Mouse (Mus musculus) heart, postnatal 10 days (tissue): Measurements from ENCODE around the gene Lamtor1. TPM values are rescaled to one million over a fixed set of nuclear protein-coding genes. Genes with fewer than 3 reads are reported as not detected.
"Not testable (repeated sequence)": the region's sequence is repeated elsewhere in the genome, so short reads cannot be mapped to it uniquely, and the experiment has no call there.

Experiments used
- DNase-seq, 2 experiments: peaks; one replicate each; pipeline ENCODE4 v3.0.0; 2021
- intact Hi-C: fragments of 180-260 bp; cut with DNase I; formaldehyde crosslinking; loops from one replicate; pipeline ENCODE4 v1.15.1; 2025
- total RNA-seq, 2 experiments: library from RNA; stranded (reverse); gene quantifications; 2 replicates each; pipeline ENCODE4 v1.2.3; 2021

Lamtor1 gene
- total RNA-seq, 2 experiments from 2014 or later, result 99.8 to 107 TPM

GRCm38 (mm10) chr7:101896104-101897066, 9.3 kb upstream of the Lamtor1 start:
- peak; percentile 98 for DNase-seq
- intact Hi-C loops, result loop anchor here (5.0 kb wide), 1 partner anchor 219 kb away; no protein-coding TSS in a partner anchor

GRCm38 (mm10) chr7:101900331-101901097, 5.2 kb upstream of the Lamtor1 start:
- DNase-seq, result no peak
- intact Hi-C loops, result no loop called here

- DNase-seq, result no peak
- intact Hi-C loops, result no loop called here
Measured at GRCm38 (mm10) chr7:101901969-101902368, 3.7 kb upstream of the Lamtor1 start.

- DNase-seq, result no peak
- intact Hi-C loops, result no loop called here
Measured at GRCm38 (mm10) chr7:101902846-101903245, 2.9 kb upstream of the Lamtor1 start.

GRCm38 (mm10) chr7:101906287-101906681, 580 bp downstream of the Lamtor1 start, which contains the start of gene Tomt:
TSS of gene Tomt (minus strand) at chr7:101906359.
- intact Hi-C loops, result loop anchor here (2.0 to 5.0 kb wide), 2 partner anchors 27 to 66 kb away; partner anchors contain the start of gene Lrrc51
- no peak for DNase-seq

- peak in 1 of 2 experiments; percentile 34 for DNase-seq
- intact Hi-C loops, result loop anchor here (2.0 to 5.0 kb wide), 2 partner anchors 26 to 66 kb away; partner anchors contain the start of gene Lrrc51
Measured at GRCm38 (mm10) chr7:101906696-101907095, 992 bp downstream of the Lamtor1 start.

GRCm38 (mm10) chr7:101908367-101908766, 2.7 kb downstream of the Lamtor1 start:
- intact Hi-C loops, result loop anchor here (5.0 kb wide), 1 partner anchor 64 kb away; no protein-coding TSS in a partner anchor
- DNase-seq, result peak; percentile 38 to 39

- intact Hi-C loops, result no loop called here
- DNase-seq, result no peak
Measured at GRCm38 (mm10) chr7:101910138-101910537, 4.4 kb downstream of the Lamtor1 start.

- intact Hi-C loops, result no loop called here
Measured at GRCm38 (mm10) chr7:101911982-101912381, 6.3 kb downstream of the Lamtor1 start.

GRCm38 (mm10) chr7:101918071-101918470, 12.4 kb downstream of the Lamtor1 start:
- intact Hi-C loops, result loop anchor here (2.0 kb wide), 1 partner anchor 161 kb away; no protein-coding TSS in a partner anchor
- DNase-seq, result peak; percentile 74 to 79

More at GRCm38 (mm10) chr7:101911982-101912381, 6.3 kb downstream of the Lamtor1 start:
- no peak for DNase-seq

- DNase-seq, intact Hi-C loops: not testable (repeated sequence)
Measured at GRCm38 (mm10) chr7:101925892-101926291, 20.2 kb downstream of the Lamtor1 start.

- intact Hi-C loops, result no loop called here
- DNase-seq, result no peak
Measured at GRCm38 (mm10) chr7:101928093-101928492, 22.4 kb downstream of the Lamtor1 start.

GRCm38 (mm10) chr7:101932551-101932950, 26.8 kb downstream of the Lamtor1 start:
- intact Hi-C loops, result loop anchor here (2.0 to 5.0 kb wide), 2 partner anchors 26 to 130 kb away; partner anchors contain the start of gene Tomt
- no peak for DNase-seq

- intact Hi-C loops, result loop anchor here (2.0 to 5.0 kb wide), 2 partner anchors 26 to 129 kb away; partner anchors contain the start of gene Tomt
- DNase-seq, result no peak
Measured at GRCm38 (mm10) chr7:101933300-101933699, 27.6 kb downstream of the Lamtor1 start.

GRCm38 (mm10) chr7:101933751-101934240, 28.1 kb downstream of the Lamtor1 start, which contains the start of the genes Lrrc51 and Numa1:
TSS of gene Lrrc51 (minus strand) at chr7:101933895.
TSS of gene Numa1 (plus strand) at chr7:101934111.
- intact Hi-C loops, result loop anchor here (2.0 to 5.0 kb wide), 3 partner anchors 27 to 129 kb away; partner anchors contain the start of gene Tomt
- DNase-seq, result peak; percentile 98 to 99

- intact Hi-C loops, result loop anchor here (2.0 kb wide), 1 partner anchor 33 kb away; no protein-coding TSS in a partner anchor
Measured at GRCm38 (mm10) chr7:101935957-101936356, 30.3 kb downstream of the Lamtor1 start.

GRCm38 (mm10) chr7:101936996-101937395, 31.3 kb downstream of the Lamtor1 start:
- intact Hi-C loops, result no loop called here
- DNase-seq, result no peak

More at GRCm38 (mm10) chr7:101935957-101936356, 30.3 kb downstream of the Lamtor1 start:
- no peak for DNase-seq

GRCm38 (mm10) chr7:101937569-101937968, 31.9 kb downstream of the Lamtor1 start:
- intact Hi-C loops, result no loop called here
- DNase-seq, result no peak

GRCm38 (mm10) chr7:101938348-101938747, 32.6 kb downstream of the Lamtor1 start:
- DNase-seq, result no peak
- intact Hi-C loops, result no loop called here

- intact Hi-C loops, result no loop called here
- no peak for DNase-seq
Measured at GRCm38 (mm10) chr7:101939758-101940157, 34.1 kb downstream of the Lamtor1 start.
